Mouse (Mus musculus): ENCODE results near the gene Fras1.

GRCm38 (mm10) chr5:96675676-96676075 lies 301.9 kb downstream of the Fras1 start:
- TF ChIP-seq CTCF (IDR thresholded peaks at IDR 0.05 in 2 of 3, conservative IDR thresholded peaks at IDR 0.05 in 1 of 3; ENCODE audit: control insufficient read depth in 1 of 3, insufficient read depth in 1 of 3, low read depth in 2 of 3, low read length in 3 of 3, poor library complexity in 1 of 3, severe bottlenecking in 1 of 3) = no peak
- no peak for TF ChIP-seq ZNF384 (IDR thresholded peaks at IDR 0.05; ENCODE audit: low read depth, low read length)
- no peak for TF ChIP-seq ZC3H11A (IDR thresholded peaks at IDR 0.05; ENCODE audit: low read depth, low read length)
- TF ChIP-seq RAD21 (IDR thresholded peaks at IDR 0.05; ENCODE audit: low read depth, low read length) = no peak
- no peak for TF ChIP-seq NELFE (IDR thresholded peaks at IDR 0.05; ENCODE audit: low read depth, low read length)

All from MEL (cell line).